Mouse (Mus musculus) heart, embryonic 13.5 days (tissue): ENCODE results near the gene Gm45618. TPM values are rescaled to one million over a fixed set of nuclear protein-coding genes. Genes with fewer than 3 reads are reported as not detected.
"Not testable (repeated sequence)": the region's sequence is repeated elsewhere in the genome, so short reads cannot be mapped to it uniquely, and the experiment has no call there.

Experiments
- ATAC-seq: fragments of 200-750 bp; cut with Nextera tagmentation; 2 replicates; pipeline ENCODE4 v1.8.0; 2017; ENCODE audit warnings: moderate TSS enrichment; ENCODE audit not compliant: insufficient number of reproducible peaks, low FRiP score, low TSS enrichment; ENCODE audit errors: extremely low read depth
- H3K27ac ChIP-seq: fragments of 300-500 bp; sonication (generic); replicated peaks from 2 replicates; pipeline ENCODE4 v1.5.1; 2015; ENCODE audit warnings: moderate library complexity, mild to moderate bottlenecking, inconsistent platforms
- H3K27me3 ChIP-seq: fragments of 300-500 bp; sonication (generic); replicated peaks from 2 replicates; pipeline ENCODE4 v1.6.1; 2015; ENCODE audit warnings: mild to moderate bottlenecking, inconsistent platforms
- H3K36me3 ChIP-seq: fragments of 300-500 bp; sonication (generic); 2 replicates; pipeline ENCODE4 v1.6.1; 2015; ENCODE audit warnings: mild to moderate bottlenecking, inconsistent platforms
- H3K4me1 ChIP-seq: fragments of 300-500 bp; sonication (generic); 2 replicates; pipeline ENCODE4 v1.6.1; 2015; ENCODE audit warnings: inconsistent platforms
- H3K4me2 ChIP-seq: fragments of 300-500 bp; sonication (generic); 2 replicates; pipeline ENCODE4 v1.6.1; 2015; ENCODE audit warnings: inconsistent platforms, mild to moderate bottlenecking, moderate library complexity
- H3K4me3 ChIP-seq: fragments of 300-500 bp; sonication (generic); 2 replicates; pipeline ENCODE4 v1.5.1; 2015; ENCODE audit warnings: moderate library complexity, mild to moderate bottlenecking, inconsistent platforms
- H3K9ac ChIP-seq: fragments of 300-500 bp; sonication (generic); 2 replicates; pipeline ENCODE4 v1.6.1; 2015; ENCODE audit warnings: inconsistent platforms, mild to moderate bottlenecking, moderate library complexity
- H3K9me3 ChIP-seq: fragments of 300-500 bp; sonication (generic); 2 replicates; pipeline ENCODE4 v1.6.1; 2016; ENCODE audit warnings: inconsistent platforms
- WGBS: fragments of 180-500 bp; shearing (Covaris S2); methylation state at CpG from one replicate; pipeline ENCODE4 v1.1.7; 2015; ENCODE audit warnings: mixed read lengths; 5-methylcytosine and 5-hydroxymethylcytosine counted together
- polyA plus RNA-seq: library from polyadenylated mRNA; unstranded; fragments of >200 nt; fragmentation: Nextera tagmentation; extraction: Ambion mirVana; gene quantifications from 2 replicates; pipeline ENCODE4 v1.2.1, GENCODE M21; 2015

Gm45618 gene
- polyA plus RNA-seq = not detected in 2 replicates

- H3K9me3 ChIP-seq, H3K27ac ChIP-seq, H3K4me1 ChIP-seq, H3K4me3 ChIP-seq, H3K36me3 ChIP-seq, ATAC-seq, H3K9ac ChIP-seq, H3K4me2 ChIP-seq: not testable (repeated sequence)
- H3K27me3 ChIP-seq = peaks cover 19% of the 10 kb centered on the region; the same call in 1 of the 2 replicates
- WGBS = 85% methylated on average over 1 of the region's 1 CpGs
These were observed at the start of gene Gm45618 for GRCm38 (mm10) chr7:142120629-142121028. Gene Gm45618 (minus strand): TSS chr7:142120729.

- Histone ChIP-seq H3K9ac (no peak overlapping the region), H3K4me1 (no peaks in the 10 kb centered on the region), H3K4me3 (no peak overlapping the region), H3K27ac (no peak overlapping the region), H3K27me3 (no peaks in the 10 kb centered on the region; the same call in 1 of the 2 replicates), H3K9me3 (no peaks in the 10 kb centered on the region), H3K4me2 (no peak overlapping the region), H3K36me3 (no peaks in the 10 kb centered on the region)
- WGBS = 41% methylated on average over 3 of the region's 3 CpGs
- ATAC-seq = no peak
These were observed 49.3 kb upstream of the Gm45618 start for GRCm38 (mm10) chr7:142169836-142170235.

GRCm38 (mm10) chr7:142165639-142166038 is 45.1 kb upstream of the Gm45618 start, which contains the start of gene Gm4553:
Gene Gm4553 (minus strand): TSS chr7:142165739.
- not testable (repeated sequence) for H3K4me1 ChIP-seq, H3K27me3 ChIP-seq, ATAC-seq, H3K4me3 ChIP-seq, H3K9me3 ChIP-seq, H3K36me3 ChIP-seq, H3K27ac ChIP-seq, H3K4me2 ChIP-seq, H3K9ac ChIP-seq

DNA sequence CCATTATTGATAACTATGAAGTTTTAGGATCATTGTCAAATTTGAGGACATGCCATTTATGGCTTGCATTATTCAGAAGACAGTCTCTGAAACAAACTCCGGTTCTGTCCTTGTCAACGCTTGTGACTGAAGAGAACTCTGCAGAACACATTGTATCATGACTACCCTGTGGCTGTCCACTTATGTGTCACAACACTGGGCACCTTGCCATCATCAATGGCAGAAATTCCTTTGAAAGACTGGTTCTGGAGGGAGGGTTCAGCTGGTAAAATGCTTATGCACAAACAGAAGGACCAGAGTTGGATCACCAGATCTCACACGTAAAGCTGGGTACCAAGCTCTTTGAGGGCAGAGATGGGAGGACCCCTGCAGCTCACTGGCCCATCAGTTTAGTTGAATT is 38.8 kb upstream of the Gm45618 start:
- WGBS = 87% methylated on average over 3 of the region's 3 CpGs
- H3K4me3 ChIP-seq = no peak overlapping the region
- H3K27ac ChIP-seq = no peak overlapping the region
- no peak overlapping the region for H3K4me2 ChIP-seq
- no peaks in the 10 kb centered on the region for H3K36me3 ChIP-seq
- peaks cover 8% of the 10 kb centered on the region; the same call in 1 of the 2 replicates for H3K27me3 ChIP-seq
- no peaks in the 10 kb centered on the region for H3K4me1 ChIP-seq
- H3K9me3 ChIP-seq = no peaks in the 10 kb centered on the region
- no peak overlapping the region for H3K9ac ChIP-seq
- no peak for ATAC-seq

DNA sequence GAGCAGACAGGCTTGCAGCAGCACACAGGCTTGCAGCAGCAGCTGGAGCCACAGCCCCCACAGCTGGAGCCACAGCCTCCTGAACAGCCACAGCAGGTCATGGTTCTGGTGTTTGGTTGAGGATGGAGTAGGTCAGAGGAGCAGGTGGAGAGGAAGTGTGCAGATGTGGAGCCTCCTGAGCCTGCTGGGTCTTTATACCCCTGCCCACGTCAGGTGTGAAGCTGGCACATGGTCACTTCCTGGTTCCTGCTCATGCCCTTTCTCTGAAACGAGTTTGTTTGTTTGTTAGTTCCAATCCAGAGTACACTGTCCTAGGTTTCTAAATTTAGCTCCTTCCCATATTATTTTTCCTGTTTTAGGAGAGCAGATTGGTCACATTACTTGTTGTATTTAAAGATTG is 36.5 kb upstream of the Gm45618 start, which contains the start of gene Gm29735:
TSS of gene Gm29735 (minus strand) at position 101 of the 400 bp plus-strand sequence.
- not testable (repeated sequence) for H3K36me3 ChIP-seq, H3K27me3 ChIP-seq, H3K4me2 ChIP-seq, H3K9me3 ChIP-seq, H3K27ac ChIP-seq, H3K9ac ChIP-seq, H3K4me1 ChIP-seq, ATAC-seq, H3K4me3 ChIP-seq
- WGBS = 48% methylated on average over 2 of the region's 2 CpGs

DNA sequence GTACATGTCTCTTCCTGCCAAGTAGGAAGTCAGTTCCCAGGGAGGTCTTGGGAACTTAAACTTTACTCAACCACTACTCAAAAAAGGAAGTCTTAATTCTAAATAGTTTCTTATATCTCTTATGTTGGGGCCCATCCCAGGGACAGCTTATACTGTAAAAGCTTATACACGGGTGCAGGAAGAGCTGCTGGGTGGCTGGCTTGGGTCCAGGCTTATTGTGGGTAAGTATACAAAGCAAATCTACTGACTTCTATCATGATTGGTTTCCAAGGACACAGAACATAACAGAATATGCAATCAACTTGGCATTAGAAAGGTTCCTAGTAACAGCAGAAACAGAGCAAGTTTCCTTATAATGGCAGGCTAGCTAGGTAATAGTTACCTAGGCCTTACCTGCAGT is 34.8 kb upstream of the Gm45618 start:
- Histone ChIP-seq H3K27me3 (peaks cover 4% of the 10 kb centered on the region; the same call in 1 of the 2 replicates), H3K9me3 (no peaks in the 10 kb centered on the region), H3K9ac (no peak overlapping the region), H3K36me3 (no peaks in the 10 kb centered on the region), H3K4me2 (no peak overlapping the region), H3K4me1 (no peaks in the 10 kb centered on the region), H3K4me3 (no peak overlapping the region), H3K27ac (no peak overlapping the region)
- ATAC-seq = no peak
- WGBS = 49% methylated on average over 1 of the region's 1 CpGs

GRCm38 (mm10) chr7:142152191-142152590 is 31.7 kb upstream of the Gm45618 start:
- H3K9me3 ChIP-seq = no peaks in the 10 kb centered on the region
- no peak overlapping the region for H3K4me3 ChIP-seq
- no peak for ATAC-seq
- no peaks in the 10 kb centered on the region for H3K36me3 ChIP-seq
- no peak overlapping the region for H3K9ac ChIP-seq
- H3K27me3 ChIP-seq = no peaks in the 10 kb centered on the region; the same call in 1 of the 2 replicates
- H3K27ac ChIP-seq = no peak overlapping the region
- H3K4me1 ChIP-seq = no peaks in the 10 kb centered on the region
- no peak overlapping the region for H3K4me2 ChIP-seq
- 76% methylated on average over 4 of the region's 4 CpGs for WGBS

- peaks cover 7% of the 10 kb centered on the region for H3K27me3 ChIP-seq
- H3K27ac ChIP-seq = no peak overlapping the region
- no peak overlapping the region for H3K9ac ChIP-seq
- H3K36me3 ChIP-seq = no peaks in the 10 kb centered on the region
- H3K4me3 ChIP-seq = no peak overlapping the region
- no peaks in the 10 kb centered on the region for H3K4me1 ChIP-seq
- no peak overlapping the region for H3K4me2 ChIP-seq
- ATAC-seq = no peak
- H3K9me3 ChIP-seq = no peaks in the 10 kb centered on the region
These were observed 28.1 kb upstream of the Gm45618 start for GRCm38 (mm10) chr7:142148633-142149032.

- ATAC-seq = no peak
- WGBS = 0% methylated on average over 1 of the region's 1 CpGs
- Histone ChIP-seq H3K36me3 (no peaks in the 10 kb centered on the region), H3K9ac (no peak overlapping the region), H3K4me1 (peaks cover 6% of the 10 kb centered on the region), H3K4me3 (no peak overlapping the region), H3K9me3 (no peaks in the 10 kb centered on the region), H3K27ac (no peak overlapping the region), H3K27me3 (peaks cover 7% of the 10 kb centered on the region), H3K4me2 (no peak overlapping the region)
These were observed 25.5 kb upstream of the Gm45618 start for GRCm38 (mm10) chr7:142146033-142146432.

- 44% methylated on average over 4 of the region's 4 CpGs for WGBS
- Histone ChIP-seq H3K4me2 (no peak overlapping the region), H3K4me1 (peaks cover 9% of the 10 kb centered on the region), H3K27me3 (peaks cover 7% of the 10 kb centered on the region), H3K27ac (no peak overlapping the region), H3K4me3 (no peak overlapping the region), H3K9me3 (no peaks in the 10 kb centered on the region), H3K36me3 (no peaks in the 10 kb centered on the region), H3K9ac (no peak overlapping the region)
- no peak for ATAC-seq
These were observed 24.9 kb upstream of the Gm45618 start for GRCm38 (mm10) chr7:142145413-142145940.

GRCm38 (mm10) chr7:142144507-142144906 is 24.0 kb upstream of the Gm45618 start, which contains the start of gene Gm45337:
Gene Gm45337 (minus strand): TSS chr7:142144607.
- 49% methylated on average over 1 of the region's 1 CpGs for WGBS

DNA sequence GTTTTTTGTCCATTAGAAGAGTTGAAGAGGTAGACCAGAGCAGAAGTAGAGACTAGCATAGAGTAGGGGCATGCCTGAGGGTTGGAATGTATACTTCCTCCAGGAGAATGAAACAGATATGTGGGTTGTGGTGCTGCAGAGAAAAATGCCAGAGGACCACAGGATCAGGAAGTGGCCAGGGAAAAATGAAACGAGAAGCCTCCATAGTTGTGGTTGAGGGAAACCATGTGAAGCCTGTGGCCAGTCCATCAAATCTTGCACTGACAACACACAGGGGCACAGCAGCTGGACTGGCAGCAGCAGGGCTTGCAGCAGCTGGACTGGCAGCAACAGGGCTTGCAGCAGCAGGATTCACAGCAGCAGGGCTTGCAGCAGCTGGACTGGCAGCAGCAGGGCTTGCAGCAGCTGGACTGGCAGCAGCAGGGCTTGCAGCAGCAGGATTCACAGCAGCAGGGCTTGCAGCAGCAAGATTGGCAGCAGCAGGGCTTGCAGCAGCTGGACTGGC is 23.0 kb upstream of the Gm45618 start:
- H3K27ac ChIP-seq, H3K36me3 ChIP-seq, H3K9me3 ChIP-seq, H3K4me3 ChIP-seq, H3K4me1 ChIP-seq, H3K4me2 ChIP-seq, H3K9ac ChIP-seq, ATAC-seq, H3K27me3 ChIP-seq: not testable (repeated sequence)
- WGBS = 22% methylated on average over 1 of the region's 1 CpGs

More at GRCm38 (mm10) chr7:142144507-142144906, 24.0 kb upstream of the Gm45618 start, which contains the start of gene Gm45337:
- Histone ChIP-seq H3K4me3 (no peak within 1 kb of the TSS), H3K4me1 (peaks cover 9% of the 10 kb centered on the region), H3K36me3 (no peaks in the 10 kb centered on the region), H3K27me3 (peaks cover 7% of the 10 kb centered on the region), H3K4me2 (no peak within 1 kb of the TSS), H3K9ac (no peak within 1 kb of the TSS), H3K9me3 (no peaks in the 10 kb centered on the region), H3K27ac (no peak within 1 kb of the TSS)
- ATAC-seq = no peak
